In the genomic region with DNA sequence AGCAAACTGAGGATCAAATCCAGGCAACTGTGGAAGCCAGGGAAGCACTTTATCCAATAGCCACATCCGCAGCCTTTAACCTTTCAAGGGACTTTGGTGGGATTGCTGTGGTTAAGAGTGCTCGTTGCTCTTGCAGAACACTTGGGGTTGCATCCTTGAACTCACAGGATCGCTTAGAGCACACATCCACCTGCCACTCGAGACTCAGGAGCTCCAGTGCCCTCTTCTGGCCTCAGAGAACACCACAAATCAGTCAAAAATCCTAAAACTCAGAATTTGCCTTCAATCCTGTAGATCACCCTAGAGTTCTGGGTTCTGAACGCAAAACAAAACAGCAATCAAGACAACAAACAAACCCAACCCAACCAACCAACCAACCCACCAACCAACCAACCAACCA, we compare ENCODE assay signal across 20 mouse cellular contexts.
DNase-seq lines count a peak whose midpoint lies in the region; ATAC-seq and TF ChIP-seq lines count a peak whose summit lies in the region.
"Had no signal": no experiment of that assay in that cellular context is flagged by ENCODE, and none has a peak within 500 bp of the region (broad histone marks: within the 10 kb centered on the region; RNA-seq: fewer than 3 reads in every experiment).

No protein-coding gene starts in this region.

- peak; percentile 18 for DNase-seq in adrenal gland, postnatal 10 days
- DNase-seq in adrenal gland, adult 2 months, result no peak
- DNase-seq in liver, embryonic 14.5 days (ENCODE audit: low read depth in 3 of 3, low spot score in 3 of 3), result no peak
- DNase-seq in liver, result no peak
- no peak for DNase-seq in stomach, postnatal 0 days (ENCODE audit: low spot score)
- no peak for DNase-seq in hindbrain, embryonic 10.5 days (ENCODE audit: low spot score)
- DNase-seq in frontal cortex, postnatal 36 days (ENCODE audit: low spot score in 2 of 2), result no peak
- DNase-seq: cerebellum, adult 9-11 months; heart, postnatal 4 days; kidney, adult 9 months; left cerebral cortex, postnatal 4 days; lung, postnatal 14 days had no signal

- H3K27me3 ChIP-seq in liver, embryonic 14.5 days (ENCODE audit: control insufficient read depth, insufficient read depth, low read length), result no peaks in the 10 kb centered on the region
- H3K27me3 ChIP-seq in stomach, postnatal 0 days (ENCODE audit: control insufficient read depth, insufficient read depth, low read length), result no peaks in the 10 kb centered on the region
- no peaks in the 10 kb centered on the region for H3K27me3 ChIP-seq in hindbrain, embryonic 10.5 days (ENCODE audit: insufficient read depth, poor library complexity, severe bottlenecking)
- H3K27me3 ChIP-seq: liver, embryonic 15.5 days; midbrain, embryonic 12.5 days; neural tube, embryonic 13.5 days had no signal

- H3K4me3 ChIP-seq in liver, embryonic 14.5 days (ENCODE audit: insufficient read depth in 1 of 2, low read depth in 2 of 2, low read length in 2 of 2), result no peak overlapping the region
- H3K4me3 ChIP-seq in bone marrow, adult 2 months (replicated peaks; ENCODE audit: control insufficient read depth, low read depth, low read length), result no peak overlapping the region
- no peak overlapping the region for H3K4me3 ChIP-seq in stomach, postnatal 0 days (ENCODE audit: low read depth, low read length)
- no peak overlapping the region for H3K4me3 ChIP-seq in hindbrain, embryonic 10.5 days
- H3K4me3 ChIP-seq: embryonic facial prominence, embryonic 10.5 days; erythroblast, embryonic 14.5 days; liver, embryonic 15.5 days; midbrain, embryonic 12.5 days; neural tube, embryonic 13.5 days had no signal

- 41% methylated on average over 5 of the region's 5 CpGs for WGBS in liver, embryonic 14.5 days (ENCODE audit: insufficient replicate concordance)
- WGBS in bone marrow, adult 2 months, result 43% methylated on average over 5 of the region's 5 CpGs
- WGBS in stomach, postnatal 0 days, result 66% methylated on average over 5 of the region's 5 CpGs
- WGBS in hindbrain, embryonic 10.5 days, result 69% methylated on average over 5 of the region's 5 CpGs

- 0 out of 2 replicates have a peak, but pooled peaks have one; percentile 19 for TF ChIP-seq CTCF in liver, embryonic 14.5 days (IDR thresholded peaks at IDR 0.05; ENCODE audit: low read depth)
- peak; percentile 15; the same call in 1 of the 2 replicates for TF ChIP-seq CTCF in bone marrow, adult 2 months (IDR thresholded peaks at IDR 0.05; ENCODE audit: control insufficient read depth, insufficient read depth, low read length)
- peak; percentile 33 for TF ChIP-seq CTCF in stomach, postnatal 0 days (IDR thresholded peaks at IDR 0.05; ENCODE audit: low read depth)

- no peaks in the 10 kb centered on the region for H3K36me3 ChIP-seq in liver, embryonic 14.5 days (replicated peaks; ENCODE audit: control insufficient read depth, insufficient read depth, low read depth)
- H3K36me3 ChIP-seq in stomach, postnatal 0 days (ENCODE audit: control insufficient read depth, insufficient read depth, low read length), result no peaks in the 10 kb centered on the region
- H3K36me3 ChIP-seq in hindbrain, embryonic 10.5 days, result no peaks in the 10 kb centered on the region
- H3K36me3 ChIP-seq: embryonic facial prominence, embryonic 10.5 days; liver, embryonic 15.5 days; midbrain, embryonic 12.5 days; neural tube, embryonic 13.5 days had no signal

- H3K9me3 ChIP-seq in liver, embryonic 14.5 days (ENCODE audit: control insufficient read depth, low read length), result no peaks in the 10 kb centered on the region
- H3K9me3 ChIP-seq in stomach, postnatal 0 days (ENCODE audit: control insufficient read depth, low read length), result no peaks in the 10 kb centered on the region
- H3K9me3 ChIP-seq in hindbrain, embryonic 10.5 days, result no peaks in the 10 kb centered on the region
- H3K9me3 ChIP-seq: embryonic facial prominence, embryonic 10.5 days; liver, embryonic 15.5 days; midbrain, embryonic 12.5 days; neural tube, embryonic 13.5 days had no signal

- H3K4me1 ChIP-seq in liver, embryonic 14.5 days (replicated peaks; ENCODE audit: control insufficient read depth in 2 of 2, insufficient read depth in 2 of 2, low read length in 1 of 2), result no peaks in the 10 kb centered on the region
- no peaks in the 10 kb centered on the region for H3K4me1 ChIP-seq in bone marrow, adult 2 months (ENCODE audit: control insufficient read depth, insufficient read depth, low read length)
- no peaks in the 10 kb centered on the region for H3K4me1 ChIP-seq in stomach, postnatal 0 days (replicated peaks; ENCODE audit: control insufficient read depth, insufficient read depth)
- no peaks in the 10 kb centered on the region for H3K4me1 ChIP-seq in hindbrain, embryonic 10.5 days (replicated peaks)
- H3K4me1 ChIP-seq: embryonic facial prominence, embryonic 10.5 days; liver, embryonic 15.5 days; neural tube, embryonic 13.5 days had no signal

- no peak for ATAC-seq in liver, embryonic 14.5 days (ENCODE audit: insufficient read depth)
- ATAC-seq in stomach, postnatal 0 days (ENCODE audit: low FRiP score, low TSS enrichment), result no peak
- ATAC-seq: forebrain, embryonic 14.5 days; hindbrain, postnatal 0 days had no signal

- TF ChIP-seq POLR2A in bone marrow, adult 2 months (IDR thresholded peaks at IDR 0.05; ENCODE audit: borderline replicate concordance, control insufficient read depth, low read depth, low read length), result no peak

- H3K9ac ChIP-seq in liver, embryonic 14.5 days (replicated peaks), result no peak overlapping the region
- H3K9ac ChIP-seq in stomach, postnatal 0 days (ENCODE audit: low read length), result no peak overlapping the region
- H3K9ac ChIP-seq: liver, embryonic 15.5 days; midbrain, embryonic 12.5 days; neural tube, embryonic 13.5 days had no signal

- TF ChIP-seq EP300 in liver, embryonic 14.5 days (IDR thresholded peaks at IDR 0.05; ENCODE audit: low read depth), result no peak
- TF ChIP-seq EP300 in stomach, postnatal 0 days (optimal IDR thresholded peaks at IDR 0.05), result no peak

- H3K4me2 ChIP-seq in liver, embryonic 14.5 days (ENCODE audit: low read depth), result no peak overlapping the region
- H3K4me2 ChIP-seq in stomach, postnatal 0 days (replicated peaks; ENCODE audit: low read depth), result no peak overlapping the region
- H3K4me2 ChIP-seq: liver, embryonic 15.5 days; midbrain, embryonic 12.5 days; neural tube, embryonic 13.5 days had no signal

- no peak overlapping the region for H3K27ac ChIP-seq in liver, embryonic 14.5 days
- no peak overlapping the region for H3K27ac ChIP-seq in bone marrow, adult 2 months (ENCODE audit: control insufficient read depth, insufficient read depth, low read depth, low read length, poor library complexity)
- no peak overlapping the region for H3K27ac ChIP-seq in stomach, postnatal 0 days (replicated peaks)
- no peak overlapping the region for H3K27ac ChIP-seq in hindbrain, embryonic 10.5 days
- H3K27ac ChIP-seq: embryonic facial prominence, embryonic 10.5 days; hindbrain, postnatal 0 days; liver, embryonic 15.5 days; midbrain, embryonic 12.5 days; neural tube, embryonic 13.5 days had no signal
